Mouse (Mus musculus): ENCODE results near the gene Purb. TPM values are rescaled to one million over a fixed set of nuclear protein-coding genes. Genes with fewer than 3 reads are reported as not detected.

Purb gene
- total and polyA plus RNA-seq, 3 experiments: 19.3 to 45.2 (median 42.4) TPM

DNA sequence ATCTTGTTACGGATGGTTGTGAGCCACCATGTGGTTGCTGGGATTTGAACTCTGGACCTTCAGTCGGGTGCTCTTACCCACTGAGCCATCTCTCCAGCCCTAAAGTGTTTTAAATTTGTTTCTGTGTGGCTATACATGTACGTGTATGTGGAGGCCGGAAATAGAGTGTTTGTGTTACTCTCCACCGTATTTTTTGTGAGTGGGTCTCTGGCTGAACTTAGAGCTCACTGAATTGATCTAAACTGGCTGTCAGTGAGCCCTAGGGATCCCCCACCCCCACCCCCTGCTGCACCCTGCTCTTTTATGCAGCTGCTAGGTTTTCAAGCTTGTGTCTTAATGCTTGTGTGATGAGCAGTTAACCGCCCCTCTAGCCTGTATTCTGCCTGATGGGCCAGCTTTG, 1.2 kb upstream of the Purb start:
- Histone ChIP-seq H3K79me2 (replicated peaks; ENCODE audit: control insufficient read depth, extremely low read depth, insufficient read depth, poor library complexity, severe bottlenecking) (peaks cover 36% of the 10 kb centered on the region), H3K4me3 (replicated peaks in 1 of 3; ENCODE audit: low read depth in 2 of 3, low read length in 2 of 3, poor library complexity in 1 of 3) (no peak overlapping the region), H3K27me3 (replicated peaks) (no peaks in the 10 kb centered on the region), H3K9me3 (replicated peaks; ENCODE audit: low read length) (no peaks in the 10 kb centered on the region), H3K27ac (ENCODE audit: insufficient read depth, low read depth) (no peak overlapping the region), H3K4me2 (ENCODE audit: insufficient read depth, low read depth, poor library complexity, severe bottlenecking) (no peak overlapping the region), H3K4me1 (ENCODE audit: control insufficient read depth in 1 of 2, insufficient read depth in 2 of 2) (peaks cover 0 to 13% of the 10 kb centered on the region in 2 experiments; a peak in 1 of 4 replicates), H3K36me3 (replicated peaks in 1 of 2; ENCODE audit: control insufficient read depth in 1 of 2, insufficient read depth in 1 of 2, low read length in 1 of 2) (peaks cover 2 to 21% of the 10 kb centered on the region in 2 experiments), H3K9ac (ENCODE audit: insufficient read depth, low read depth) (no peak overlapping the region)
- DNase-seq (ENCODE audit: extremely low read depth): no peak
- TF ChIP-seq IRF4 (IDR thresholded peaks at IDR 0.05; ENCODE audit: low read depth, low read length) (no peak), ETS1 (conservative IDR thresholded peaks at IDR 0.05; ENCODE audit: low read depth, low read length) (no peak), MEF2A (IDR thresholded peaks at IDR 0.05; ENCODE audit: borderline replicate concordance, low read depth, low read length) (no peak), EP300 (IDR thresholded peaks at IDR 0.05; ENCODE audit: low read length) (no peak), MAFK (IDR thresholded peaks at IDR 0.05; ENCODE audit: insufficient replicate concordance, low read length) (no peak), TBP (conservative IDR thresholded peaks at IDR 0.05; ENCODE audit: low read depth, low read length) (no peak), ZNF384 (IDR thresholded peaks at IDR 0.05; ENCODE audit: low read depth, low read length) (no peak), POLR2AphosphoS2 (IDR thresholded peaks at IDR 0.05; ENCODE audit: low read depth, low read length) (no peak), UBTF (IDR thresholded peaks at IDR 0.05; ENCODE audit: low read depth, low read length) (no peak), USF2 (conservative IDR thresholded peaks at IDR 0.05; ENCODE audit: low read depth, low read length) (no peak), ZMIZ1 (IDR thresholded peaks at IDR 0.05; ENCODE audit: low read depth, low read length) (no peak)
- in situ Hi-C loops (cut with MboI; ENCODE audit: low pct_ligation_motif_present, low pct_unique_long_range_greater_than_20kb, low sequenced_read_pairs): no loop called here
- dilution Hi-C loops (cut with MboI; ENCODE audit: extremely low pct_ligation_motif_present, extremely low pct_unique_long_range_greater_than_20kb, low sequenced_read_pairs): no loop called here

- Histone ChIP-seq H3K4me3 (replicated peaks in 1 of 3; ENCODE audit: low read depth in 2 of 3, low read length in 2 of 3, poor library complexity in 1 of 3) (peak overlapping the region; percentile 66 to 97 (median 76)), H3K27me3 (replicated peaks) (no peaks in the 10 kb centered on the region), H3K36me3 (replicated peaks in 1 of 2; ENCODE audit: control insufficient read depth in 1 of 2, insufficient read depth in 1 of 2, low read length in 1 of 2) (peaks cover 8 to 34% of the 10 kb centered on the region in 2 experiments), H3K79me2 (replicated peaks; ENCODE audit: control insufficient read depth, extremely low read depth, insufficient read depth, poor library complexity, severe bottlenecking) (peaks cover 53% of the 10 kb centered on the region), H3K4me2 (ENCODE audit: insufficient read depth, low read depth, poor library complexity, severe bottlenecking) (peak overlapping the region; percentile 100), H3K27ac (ENCODE audit: insufficient read depth, low read depth) (peak overlapping the region; percentile 81), H3K9ac (ENCODE audit: insufficient read depth, low read depth) (peak overlapping the region; percentile 97), H3K9me3 (replicated peaks; ENCODE audit: low read length) (no peaks in the 10 kb centered on the region), H3K4me1 (ENCODE audit: control insufficient read depth in 1 of 2, insufficient read depth in 2 of 2) (peaks cover 3 to 23% of the 10 kb centered on the region in 2 experiments; a peak in 3 of 4 replicates)
- in situ Hi-C loops (cut with MboI; ENCODE audit: low pct_ligation_motif_present, low pct_unique_long_range_greater_than_20kb, low sequenced_read_pairs): loop anchor here (25.0 kb wide), 1 partner anchor 287 kb away; no protein-coding TSS in a partner anchor
- dilution Hi-C loops (cut with MboI; ENCODE audit: extremely low pct_ligation_motif_present, extremely low pct_unique_long_range_greater_than_20kb, low sequenced_read_pairs): no loop called here
- DNase-seq (ENCODE audit: extremely low read depth): peak; percentile 54
- TF ChIP-seq MYC (IDR thresholded peaks at IDR 0.05; ENCODE audit: low read depth, low read length) (no peak), MAFK (IDR thresholded peaks at IDR 0.05; ENCODE audit: insufficient replicate concordance, low read length) (no peak), USF1 (IDR thresholded peaks at IDR 0.05; ENCODE audit: low read depth, low read length) (no peak), NELFE (IDR thresholded peaks at IDR 0.05; ENCODE audit: low read depth, low read length) (no peak), MXI1 (IDR thresholded peaks at IDR 0.05; ENCODE audit: low read depth, low read length) (no peak; the same call in 1 of the 2 replicates), RCOR1 (conservative IDR thresholded peaks at IDR 0.05; ENCODE audit: low read depth, low read length) (no peak), ZKSCAN1 (IDR thresholded peaks at IDR 0.05; ENCODE audit: borderline replicate concordance, low read depth, low read length) (no peak), MAZ (IDR thresholded peaks at IDR 0.05; ENCODE audit: low read depth, low read length) (no peak), BHLHE40 (IDR thresholded peaks at IDR 0.05; ENCODE audit: low read depth, low read length) (no peak), ELF1 (IDR thresholded peaks at IDR 0.05; ENCODE audit: low read depth, low read length) (0 out of 2 replicates have a peak, but pooled peaks have one; percentile 24), RAD21 (IDR thresholded peaks at IDR 0.05; ENCODE audit: low read depth, low read length) (no peak), GABPA (IDR thresholded peaks at IDR 0.05; ENCODE audit: insufficient replicate concordance, low read depth, low read length) (no peak), POLR2A (IDR thresholded peaks at IDR 0.05; ENCODE audit: low read depth, low read length) (no peak), ZMIZ1 (IDR thresholded peaks at IDR 0.05; ENCODE audit: low read depth, low read length) (no peak), JUND (conservative IDR thresholded peaks at IDR 0.05; ENCODE audit: low read depth, low read length) (no peak), SMC3 (IDR thresholded peaks at IDR 0.05; ENCODE audit: low read depth, low read length) (no peak), CHD2 (IDR thresholded peaks at IDR 0.05; ENCODE audit: low read length) (no peak), UBTF (IDR thresholded peaks at IDR 0.05; ENCODE audit: low read depth, low read length) (0 out of 2 replicates have a peak, but pooled peaks have one; percentile 89), MAX (IDR thresholded peaks at IDR 0.05; ENCODE audit: low read length) (no peak), SIN3A (IDR thresholded peaks at IDR 0.05; ENCODE audit: low read length) (peak; percentile 7; the same call in 1 of the 2 replicates), ZNF384 (IDR thresholded peaks at IDR 0.05; ENCODE audit: low read depth, low read length) (no peak), TCF12 (IDR thresholded peaks at IDR 0.05; ENCODE audit: low read depth, low read length) (no peak; the same call in 1 of the 2 replicates), TBP (conservative IDR thresholded peaks at IDR 0.05; ENCODE audit: low read depth, low read length) (no peak), JUN (IDR thresholded peaks at IDR 0.05; ENCODE audit: insufficient read depth, low read depth, low read length) (no peak)
Measured at GRCm38 (mm10) chr11:6474874-6475731, 614 bp downstream of the Purb start.
